Mouse (Mus musculus): Measurements from ENCODE around the gene Naa80.
"Not testable (repeated sequence)": the region's sequence is repeated elsewhere in the genome, so short reads cannot be mapped to it uniquely, and the experiment has no call there.

The Naa80 gene

GRCm38 (mm10) chr9:107573774-107574173, 4.9 kb upstream of the Naa80 start:
- not testable (repeated sequence) for DNase-seq (ENCODE audit: low spot score)

- peak; percentile 84 for DNase-seq (ENCODE audit: low spot score)
Measured at GRCm38 (mm10) chr9:107575579-107576356, 2.9 kb upstream of the Naa80 start.

DNA sequence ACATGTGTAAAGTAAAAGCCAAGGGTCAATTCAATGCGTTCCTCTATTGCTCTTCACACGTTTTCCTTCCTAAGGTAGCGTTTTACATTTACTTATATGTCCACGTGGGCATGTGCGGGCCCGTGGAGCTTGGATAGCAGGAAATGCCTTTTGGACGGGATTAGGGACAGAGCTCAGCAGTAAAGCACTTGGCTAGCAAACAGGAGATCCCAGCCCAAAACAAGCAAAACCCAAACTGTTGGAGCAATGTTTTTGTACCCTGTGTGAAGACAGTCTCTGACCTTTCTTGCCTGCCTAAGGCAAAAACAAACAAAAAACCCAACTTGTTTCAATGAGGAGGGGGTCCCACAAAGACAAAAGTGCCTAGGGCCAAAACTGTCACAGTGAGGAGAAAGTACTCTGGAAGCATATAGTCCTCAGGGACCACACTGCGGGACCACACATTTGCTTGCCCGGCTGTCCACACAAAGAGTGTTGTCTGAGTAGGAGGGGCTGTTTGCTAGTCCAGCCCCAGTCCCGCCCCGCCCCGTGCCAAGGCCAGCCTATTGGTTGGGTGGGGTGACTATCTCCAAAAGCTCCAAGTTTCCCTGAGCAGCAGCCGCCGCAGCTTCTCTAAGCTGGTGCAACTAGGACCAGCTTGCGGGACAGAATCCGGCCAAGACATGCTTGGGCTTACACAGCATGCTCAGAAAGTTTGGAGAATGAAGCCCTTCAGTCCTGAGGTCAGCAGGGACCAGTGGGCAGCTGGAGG, 2.2 kb upstream of the Naa80 start, which contains the start of gene Hyal1:
Hyal1 (plus strand) TSS at position 571 of the 751 bp plus-strand sequence.
- DNase-seq (ENCODE audit: low spot score), result peak; percentile 90

GRCm38 (mm10) chr9:107577871-107578270, 816 bp upstream of the Naa80 start:
- DNase-seq (ENCODE audit: low spot score), result no peak

GRCm38 (mm10) chr9:107579023-107579900, 575 bp downstream of the Naa80 start:
- no peak for DNase-seq (ENCODE audit: low spot score)

- peak; percentile 93 for DNase-seq (ENCODE audit: low spot score)
Measured at GRCm38 (mm10) chr9:107580501-107581317, 2.0 kb downstream of the Naa80 start, which contains the start of gene Hyal3. Hyal3 (plus strand) TSS chr9:107580818.

GRCm38 (mm10) chr9:107581584-107581983, 2.9 kb downstream of the Naa80 start:
- DNase-seq (ENCODE audit: low spot score), result no peak

- DNase-seq (ENCODE audit: low spot score), result no peak
Measured at GRCm38 (mm10) chr9:107582509-107583062, 3.9 kb downstream of the Naa80 start.

DNA sequence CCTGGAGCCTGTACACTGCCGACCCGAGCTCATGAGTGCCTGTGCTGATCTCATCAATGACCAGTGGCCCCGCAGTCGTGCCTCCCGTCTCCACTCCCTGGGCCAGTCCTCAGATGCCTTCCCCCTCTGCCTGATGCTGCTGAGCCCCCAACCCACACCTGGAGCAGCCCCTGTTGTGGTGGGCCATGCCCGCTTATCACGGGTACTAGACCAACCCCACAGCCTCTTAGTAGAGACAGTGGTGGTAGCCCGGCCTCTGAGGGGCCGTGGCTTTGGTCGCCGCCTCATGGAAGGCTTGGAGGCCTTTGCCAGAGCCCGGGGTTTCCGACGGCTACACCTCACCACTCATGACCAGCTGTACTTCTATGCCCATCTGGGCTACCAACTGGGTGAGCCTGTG, 4.5 kb downstream of the Naa80 start:
- DNase-seq (ENCODE audit: low spot score), result no peak

- DNase-seq (ENCODE audit: low spot score), result no peak
Measured at GRCm38 (mm10) chr9:107586504-107586903, 7.8 kb downstream of the Naa80 start.

DNA sequence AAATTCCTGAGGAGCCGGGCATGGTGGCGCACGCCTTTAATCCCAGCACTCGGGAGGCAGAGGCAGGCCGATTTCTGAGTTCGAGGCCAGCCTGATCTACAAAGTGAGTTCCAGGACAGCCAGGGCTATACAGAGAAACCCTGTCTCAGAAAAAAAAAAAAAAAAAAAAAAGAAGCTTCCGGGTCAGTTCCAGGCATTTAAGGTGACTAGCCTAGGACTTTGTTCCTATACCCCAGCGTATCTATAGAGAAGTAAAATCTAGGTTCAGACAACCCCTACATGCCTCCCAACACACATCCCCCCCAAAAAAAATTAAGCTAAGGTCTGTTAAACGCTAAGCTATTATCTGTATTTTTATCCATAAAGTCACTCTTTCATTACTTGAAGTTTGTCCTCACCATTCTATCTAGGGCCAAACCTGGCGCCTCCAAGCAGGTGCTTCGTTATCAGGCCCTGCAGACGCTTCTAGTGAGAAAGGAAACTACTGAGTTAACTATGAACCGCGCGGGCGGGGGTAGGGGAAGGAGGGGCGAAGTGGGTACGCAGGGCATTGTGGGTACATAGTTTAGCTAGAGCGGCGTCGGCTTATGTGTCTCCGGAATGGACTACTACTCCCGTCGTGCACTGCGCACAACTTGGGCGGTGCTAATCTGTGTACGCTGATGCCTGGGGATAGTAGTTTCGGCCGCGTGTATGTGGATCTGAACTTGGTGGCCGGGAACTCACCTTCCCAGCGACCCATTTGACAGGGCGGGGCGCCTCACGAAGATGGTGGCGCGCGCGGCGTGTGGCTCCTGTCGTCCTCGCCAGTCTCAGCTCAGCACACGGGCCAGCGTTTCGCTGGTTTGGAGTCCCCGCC, 8.5 kb downstream of the Naa80 start, which contains the start of gene Ifrd2:
Ifrd2 (plus strand) TSS at position 669 of the 859 bp plus-strand sequence.
- peak; percentile 97 for DNase-seq (ENCODE audit: low spot score)

GRCm38 (mm10) chr9:107587833-107588639, 9.3 kb downstream of the Naa80 start:
- no peak for DNase-seq (ENCODE audit: low spot score)

DNA sequence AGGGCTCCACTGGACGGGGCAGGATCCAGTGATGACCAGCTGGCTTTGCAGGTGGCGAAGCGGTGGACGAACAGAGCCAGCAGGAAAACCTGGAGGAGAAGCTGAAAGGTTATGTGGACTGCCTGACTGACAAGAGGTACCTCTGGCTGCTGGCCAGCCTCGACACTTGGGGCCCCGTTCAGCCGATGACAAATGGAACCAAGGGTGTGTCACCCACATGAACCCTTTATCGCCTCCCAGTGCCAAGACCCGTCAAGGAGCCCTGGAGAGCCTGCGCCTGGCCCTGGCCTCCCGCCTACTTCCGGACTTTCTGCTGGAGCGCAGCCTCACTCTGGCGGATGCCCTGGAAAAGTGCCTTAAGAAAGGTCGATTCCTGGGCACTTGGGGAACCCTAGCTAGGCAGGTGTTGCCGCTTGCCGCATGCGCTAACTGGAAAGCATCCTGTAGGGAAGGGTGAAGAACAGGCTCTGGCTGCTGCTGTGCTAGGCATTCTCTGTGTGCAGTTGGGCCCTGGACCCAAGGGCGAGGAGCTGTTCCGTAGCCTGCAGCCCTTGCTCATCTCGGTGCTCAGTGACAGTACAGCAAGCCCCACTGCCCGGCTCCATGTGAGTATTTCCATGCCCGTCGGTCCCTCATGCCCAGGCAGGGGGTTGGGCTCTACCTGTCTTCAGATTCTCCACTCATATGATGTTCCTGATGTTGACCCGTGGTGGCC, 11.5 kb downstream of the Naa80 start:
- no peak for DNase-seq (ENCODE audit: low spot score)

GRCm38 (mm10) chr9:107590773-107591060, 12.0 kb downstream of the Naa80 start:
- no peak for DNase-seq (ENCODE audit: low spot score)

- no peak for DNase-seq (ENCODE audit: low spot score)
Measured at GRCm38 (mm10) chr9:107593101-107593976, 14.7 kb downstream of the Naa80 start.

GRCm38 (mm10) chr9:107594281-107595062, 15.8 kb downstream of the Naa80 start:
- DNase-seq (ENCODE audit: low spot score), result no peak
